Mouse (Mus musculus): ENCODE measurements around the gene Fmo1. TPM values are rescaled to one million over a fixed set of nuclear protein-coding genes. Genes with fewer than 3 reads are reported as not detected.

Fmo1 gene
- polyA plus RNA-seq, 1 experiment, result not detected

DNA sequence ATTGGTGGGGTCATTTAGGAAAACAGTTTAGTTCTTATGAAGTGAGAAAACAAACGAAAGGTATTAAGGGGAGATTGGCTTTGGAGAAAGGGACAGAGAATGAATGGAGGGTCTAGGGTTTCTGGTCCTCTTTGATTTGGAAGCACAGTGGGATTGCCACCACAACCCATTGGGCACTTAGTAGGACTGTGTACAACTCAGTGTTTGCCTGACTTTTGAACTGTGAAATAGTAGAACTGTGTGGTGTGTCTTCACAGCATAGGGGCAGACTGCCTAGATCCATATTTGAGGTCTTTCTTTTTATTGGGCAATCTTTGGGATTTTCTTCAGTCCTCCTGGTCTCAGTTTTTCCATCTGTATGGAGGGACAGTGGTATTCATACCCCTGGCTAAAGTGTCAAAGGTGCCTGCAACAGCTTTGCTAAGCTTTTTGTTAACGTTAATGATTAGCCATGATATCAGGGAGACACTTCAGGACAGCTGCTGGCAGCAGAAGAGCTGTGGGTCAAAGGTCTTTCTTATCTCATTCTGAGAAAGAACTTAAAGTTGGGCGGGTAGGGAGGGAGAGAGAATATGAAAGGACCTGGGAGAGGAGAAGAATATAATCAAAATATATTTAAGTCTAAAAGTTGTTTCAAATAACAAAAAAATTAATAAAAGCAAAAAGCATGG is 12.5 kb downstream of the Fmo1 start:
- H3K4me3 ChIP-seq (replicated peaks), result no peak overlapping the region
- H3K36me3 ChIP-seq (ENCODE audit: control insufficient read depth), result no peaks in the 10 kb centered on the region
- H3K4me1 ChIP-seq (ENCODE audit: control insufficient read depth), result peaks cover 4% of the 10 kb centered on the region; the same call in 1 of the 2 replicates
- TF ChIP-seq TAL1 (IDR thresholded peaks at IDR 0.05; ENCODE audit: low read length), result no peak
- TF ChIP-seq GATA1 (IDR thresholded peaks at IDR 0.05; ENCODE audit: low read length), result no peak
- H3K27me3 ChIP-seq (ENCODE audit: control insufficient read depth), result no peaks in the 10 kb centered on the region
- no peaks in the 10 kb centered on the region for H3K9me3 ChIP-seq (ENCODE audit: control insufficient read depth, low read length)

DNA sequence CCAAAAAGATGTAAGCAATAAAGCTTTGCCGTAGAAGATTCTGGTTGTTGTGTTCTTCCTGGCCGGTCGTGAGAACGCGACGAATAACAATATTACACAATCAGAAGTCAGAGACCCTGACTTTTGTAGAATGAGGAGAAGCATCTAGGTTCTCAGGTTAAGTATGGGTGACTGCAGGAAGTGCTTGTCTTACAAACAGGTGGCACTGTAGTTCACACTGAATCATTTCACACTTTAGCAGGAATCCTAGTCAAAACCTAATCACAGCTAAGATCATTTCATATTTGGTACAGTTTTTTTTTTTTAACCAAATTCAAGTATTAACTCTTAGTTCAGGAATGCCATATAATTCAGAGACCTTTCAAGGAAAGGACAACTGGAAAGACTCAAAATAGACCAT is 18.9 kb downstream of the Fmo1 start:
- Histone ChIP-seq H3K27me3 (ENCODE audit: control insufficient read depth) (no peaks in the 10 kb centered on the region), H3K4me1 (ENCODE audit: control insufficient read depth) (no peaks in the 10 kb centered on the region), H3K36me3 (ENCODE audit: control insufficient read depth) (no peaks in the 10 kb centered on the region), H3K9me3 (ENCODE audit: control insufficient read depth, low read length) (no peaks in the 10 kb centered on the region), H3K4me3 (replicated peaks) (no peak overlapping the region)
- TF ChIP-seq TAL1 (IDR thresholded peaks at IDR 0.05; ENCODE audit: low read length) (no peak), GATA1 (IDR thresholded peaks at IDR 0.05; ENCODE audit: low read length) (no peak)

DNA sequence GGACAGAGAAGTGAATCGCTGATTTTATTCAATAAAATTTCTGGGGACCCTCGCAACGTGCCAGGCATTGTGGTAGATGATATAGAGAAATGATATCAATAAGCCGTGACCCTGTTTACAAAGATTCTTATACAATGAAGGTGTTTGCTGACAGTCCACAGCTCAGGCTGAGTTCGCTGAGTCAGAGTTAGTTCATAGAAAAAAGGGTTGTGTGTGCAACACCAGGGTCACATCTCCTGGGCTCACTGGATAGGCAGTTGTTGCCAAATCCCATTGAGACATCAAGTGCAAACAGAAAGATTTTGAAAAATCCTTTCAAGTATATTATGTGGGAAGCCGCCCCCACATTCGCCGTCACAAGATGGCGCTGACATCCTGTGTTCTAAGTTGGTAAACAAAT is 26.2 kb downstream of the Fmo1 start:
- Histone ChIP-seq H3K9me3 (ENCODE audit: control insufficient read depth, low read length) (no peaks in the 10 kb centered on the region), H3K4me1 (ENCODE audit: control insufficient read depth) (no peaks in the 10 kb centered on the region), H3K36me3 (ENCODE audit: control insufficient read depth) (no peaks in the 10 kb centered on the region), H3K4me3 (replicated peaks) (no peak overlapping the region), H3K27me3 (ENCODE audit: control insufficient read depth) (no peaks in the 10 kb centered on the region)
- TF ChIP-seq GATA1 (IDR thresholded peaks at IDR 0.05; ENCODE audit: low read length), result no peak

DNA sequence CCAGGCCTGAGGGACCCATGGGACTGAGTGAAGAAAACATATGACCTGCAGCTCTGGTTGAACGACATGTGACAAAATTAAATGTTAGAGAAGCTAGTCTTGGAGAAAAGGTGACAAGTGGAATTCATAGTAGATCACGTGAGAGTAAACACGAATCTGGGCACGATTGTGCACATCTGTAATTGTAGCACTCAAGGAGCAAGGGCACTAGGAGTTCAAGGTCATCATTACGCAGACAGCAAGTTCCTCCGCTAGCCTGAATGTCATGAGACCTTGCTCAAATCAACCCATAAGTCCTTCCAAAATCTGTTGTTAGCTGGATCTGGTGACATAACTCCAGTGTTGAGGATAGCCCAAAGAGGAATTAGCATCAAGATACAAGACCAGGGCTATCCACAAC is 27.4 kb downstream of the Fmo1 start:
- TF ChIP-seq GATA1 (IDR thresholded peaks at IDR 0.05; ENCODE audit: low read length), result no peak
- no peak for TF ChIP-seq TAL1 (IDR thresholded peaks at IDR 0.05; ENCODE audit: low read length)
- Histone ChIP-seq H3K9me3 (ENCODE audit: control insufficient read depth, low read length) (no peaks in the 10 kb centered on the region), H3K27me3 (ENCODE audit: control insufficient read depth) (no peaks in the 10 kb centered on the region), H3K4me3 (replicated peaks) (no peak overlapping the region), H3K36me3 (ENCODE audit: control insufficient read depth) (no peaks in the 10 kb centered on the region), H3K4me1 (ENCODE audit: control insufficient read depth) (no peaks in the 10 kb centered on the region)

DNA sequence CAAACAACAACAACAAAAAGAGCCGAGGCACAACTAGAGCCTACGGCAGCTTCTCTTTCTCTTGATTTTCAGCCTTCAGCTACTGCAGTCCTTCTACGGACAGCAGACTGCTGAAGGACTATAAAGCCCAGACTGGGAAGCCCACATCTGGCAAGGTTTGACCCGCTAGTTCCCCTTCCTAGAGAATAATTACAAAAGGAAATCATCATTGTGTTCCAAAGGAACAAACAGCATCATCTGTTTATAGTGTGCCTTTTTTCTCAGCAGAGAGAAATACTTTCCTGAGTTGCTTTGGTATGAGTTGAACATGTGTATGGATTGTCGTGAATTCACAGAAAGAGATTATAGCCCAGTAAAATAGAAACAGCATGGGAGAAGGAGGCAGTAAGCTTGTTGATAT is 32.1 kb downstream of the Fmo1 start:
- H3K4me1 ChIP-seq (ENCODE audit: control insufficient read depth), result no peaks in the 10 kb centered on the region
- no peaks in the 10 kb centered on the region for H3K9me3 ChIP-seq (ENCODE audit: control insufficient read depth, low read length)
- TF ChIP-seq TAL1 (IDR thresholded peaks at IDR 0.05; ENCODE audit: low read length) (no peak), GATA1 (IDR thresholded peaks at IDR 0.05; ENCODE audit: low read length) (no peak)
- H3K27me3 ChIP-seq (ENCODE audit: control insufficient read depth), result no peaks in the 10 kb centered on the region
- no peaks in the 10 kb centered on the region for H3K36me3 ChIP-seq (ENCODE audit: control insufficient read depth)
- H3K4me3 ChIP-seq (replicated peaks), result no peak overlapping the region

DNA sequence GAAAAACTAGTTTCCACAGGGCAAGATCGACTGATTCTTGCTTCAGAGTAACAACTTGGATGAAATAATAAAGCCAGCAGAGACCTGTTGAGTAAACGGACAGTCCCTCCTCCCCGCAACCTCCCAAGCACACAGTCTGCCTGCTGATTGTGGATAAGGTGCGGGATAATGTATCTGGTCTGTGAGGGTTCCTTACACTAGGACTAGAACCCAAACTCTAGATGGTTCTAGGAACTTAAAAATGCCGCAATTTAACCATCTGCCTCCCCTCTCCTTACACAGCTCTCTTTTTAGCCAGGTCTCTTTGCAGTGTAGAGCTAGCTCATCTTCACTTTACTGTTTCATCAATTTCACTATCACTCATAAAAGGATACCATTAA is 33.8 kb downstream of the Fmo1 start:
- H3K4me3 ChIP-seq (replicated peaks), result no peak overlapping the region
- no peak for TF ChIP-seq GATA1 (IDR thresholded peaks at IDR 0.05; ENCODE audit: low read length)
- TF ChIP-seq TAL1 (IDR thresholded peaks at IDR 0.05; ENCODE audit: low read length), result no peak

DNA sequence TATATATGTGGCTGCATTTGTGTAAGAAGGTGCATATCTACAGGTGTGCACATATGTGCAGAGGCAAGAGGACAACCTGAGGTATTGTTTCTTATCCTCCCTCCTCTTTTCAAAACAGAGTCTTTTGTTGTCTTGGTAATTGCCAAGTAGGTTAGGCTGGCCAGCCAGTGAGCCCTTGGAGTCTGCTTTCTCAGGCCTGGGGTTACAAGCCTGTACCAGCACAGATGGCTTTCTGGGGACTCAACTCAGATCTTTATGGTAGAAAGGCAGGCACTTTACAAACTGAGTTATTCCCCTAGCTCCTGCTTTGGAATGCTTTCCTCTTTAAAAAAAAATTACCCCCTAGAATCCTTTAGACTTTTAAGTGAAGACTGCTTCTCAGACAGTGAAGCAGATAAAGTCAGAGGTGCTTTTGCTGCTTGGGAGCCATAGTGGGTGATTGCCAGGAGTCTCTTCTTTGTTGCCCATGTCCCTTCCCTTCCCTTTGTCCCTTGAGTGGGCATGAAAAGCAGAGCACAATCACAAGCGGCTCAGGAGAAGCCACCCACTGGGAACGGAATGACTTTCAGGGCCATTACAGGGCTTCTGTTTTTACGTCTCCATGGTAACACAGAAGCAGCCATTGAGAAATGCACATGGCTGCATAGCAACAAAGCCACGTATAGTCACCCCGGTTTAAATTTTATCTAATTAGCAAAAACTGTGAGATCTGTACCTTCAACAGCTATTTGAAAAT is 34.4 kb downstream of the Fmo1 start:
- TF ChIP-seq GATA1 (IDR thresholded peaks at IDR 0.05; ENCODE audit: low read length) (no peak), TAL1 (IDR thresholded peaks at IDR 0.05; ENCODE audit: low read length) (no peak)
- Histone ChIP-seq H3K9me3 (ENCODE audit: control insufficient read depth, low read length) (no peaks in the 10 kb centered on the region), H3K4me3 (replicated peaks) (no peak overlapping the region), H3K36me3 (ENCODE audit: control insufficient read depth) (no peaks in the 10 kb centered on the region), H3K27me3 (ENCODE audit: control insufficient read depth) (no peaks in the 10 kb centered on the region), H3K4me1 (ENCODE audit: control insufficient read depth) (no peaks in the 10 kb centered on the region)

More for the DNA sequence above, 33.8 kb downstream of the Fmo1 start:
- Histone ChIP-seq H3K27me3 (ENCODE audit: control insufficient read depth) (no peaks in the 10 kb centered on the region), H3K36me3 (ENCODE audit: control insufficient read depth) (no peaks in the 10 kb centered on the region), H3K4me1 (ENCODE audit: control insufficient read depth) (no peaks in the 10 kb centered on the region), H3K9me3 (ENCODE audit: control insufficient read depth, low read length) (no peaks in the 10 kb centered on the region)

DNA sequence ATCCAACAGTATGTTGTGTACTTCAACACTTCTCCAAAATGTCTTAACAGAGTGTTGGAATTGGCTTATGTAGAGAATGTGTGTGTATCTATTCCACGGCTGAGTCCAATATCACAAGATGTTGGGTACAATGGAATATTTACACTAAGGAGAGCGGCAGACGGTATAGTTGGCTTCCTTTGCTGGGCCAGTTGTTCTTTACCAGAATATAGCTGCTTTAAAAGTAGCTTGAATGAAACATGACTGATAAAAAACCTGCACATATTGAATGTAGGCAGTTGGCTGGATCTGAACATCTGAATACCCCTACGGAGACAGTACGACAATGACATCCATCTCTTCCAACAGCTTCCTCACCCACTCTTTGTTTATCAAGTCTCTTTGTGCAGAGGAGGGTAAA is 47.1 kb downstream of the Fmo1 start:
- Histone ChIP-seq H3K9me3 (ENCODE audit: control insufficient read depth, low read length) (no peaks in the 10 kb centered on the region), H3K4me1 (ENCODE audit: control insufficient read depth) (no peaks in the 10 kb centered on the region)
- TF ChIP-seq GATA1 (IDR thresholded peaks at IDR 0.05; ENCODE audit: low read length) (no peak), TAL1 (IDR thresholded peaks at IDR 0.05; ENCODE audit: low read length) (no peak)

DNA sequence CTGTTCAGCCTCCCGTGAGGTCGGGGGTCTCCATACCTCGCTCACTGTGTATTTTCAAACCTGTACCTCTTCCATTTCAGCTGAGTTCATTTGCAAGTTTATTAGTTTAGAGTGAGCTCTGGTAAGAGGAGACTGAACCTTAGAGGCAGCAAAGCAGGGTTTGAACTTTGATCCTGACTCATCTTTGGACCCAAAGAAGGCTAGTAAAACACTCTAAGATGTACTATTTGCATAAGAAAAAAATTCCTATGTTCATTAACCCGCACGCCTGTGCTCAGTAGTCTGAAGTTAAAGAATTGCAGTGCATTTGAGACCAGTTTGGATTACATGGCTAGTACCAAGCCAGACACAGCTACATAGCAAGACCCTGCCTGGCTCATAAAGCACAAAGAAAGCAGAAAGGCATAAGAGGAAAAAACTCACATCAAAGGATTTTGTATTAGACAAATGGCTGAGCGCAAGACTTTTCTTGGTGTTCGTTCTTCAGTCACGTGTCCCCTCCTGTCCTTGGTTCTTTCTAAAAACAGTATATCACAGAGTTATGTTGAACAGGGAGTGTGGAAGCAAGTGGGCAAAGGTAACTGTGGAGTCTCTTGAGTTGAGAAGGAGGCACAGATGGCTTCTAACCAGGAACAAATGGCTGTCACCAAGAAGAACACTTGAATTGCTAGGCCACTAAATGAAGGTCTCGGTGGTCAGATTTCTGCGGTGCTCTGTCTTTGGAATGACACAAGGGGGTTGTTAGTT is 50.9 kb downstream of the Fmo1 start:
- Histone ChIP-seq H3K27me3 (ENCODE audit: control insufficient read depth) (no peaks in the 10 kb centered on the region), H3K9me3 (ENCODE audit: control insufficient read depth, low read length) (no peaks in the 10 kb centered on the region), H3K4me3 (replicated peaks) (no peak overlapping the region), H3K36me3 (ENCODE audit: control insufficient read depth) (no peaks in the 10 kb centered on the region), H3K4me1 (ENCODE audit: control insufficient read depth) (no peaks in the 10 kb centered on the region)
- TF ChIP-seq TAL1 (IDR thresholded peaks at IDR 0.05; ENCODE audit: low read length), result no peak
- no peak for TF ChIP-seq GATA1 (IDR thresholded peaks at IDR 0.05; ENCODE audit: low read length)

More for the DNA sequence above, 47.1 kb downstream of the Fmo1 start:
- Histone ChIP-seq H3K27me3 (ENCODE audit: control insufficient read depth) (no peaks in the 10 kb centered on the region), H3K36me3 (ENCODE audit: control insufficient read depth) (no peaks in the 10 kb centered on the region), H3K4me3 (replicated peaks) (no peak overlapping the region)

All from erythroblast, embryonic 14.5 days (primary cell).